Mouse (Mus musculus) gastrocnemius, postnatal 4 days (tissue): ENCODE data around the gene Arhgef3. TPM values are rescaled to one million over a fixed set of nuclear protein-coding genes. Genes with fewer than 3 reads are reported as not detected.

ENCODE experiments used
- DNase-seq, 2 experiments: peaks; one replicate each; pipeline ENCODE4 v3.0.0; 2021 to 2022; ENCODE audit warnings: low spot score in 2 of 2, mixed read lengths in 2 of 2
- long read RNA-seq, 2 experiments: library from polyadenylated mRNA; stranded (forward); transcript quantifications; one replicate each; pipeline ENCODE4 v2.0.0; 2021
- total RNA-seq, 2 experiments: library from RNA; stranded (reverse); gene quantifications; 2 replicates each; pipeline ENCODE4 v1.2.3; 2021

Arhgef3 gene
- 10 to 100 TPM; 24.8 to 25.1 TPM for total RNA-seq
- long read RNA-seq, experiment 1, transcript Arhgef3-201 (11 exons, 3,585 nt), result major isoform, 10 of 29 reads
- long read RNA-seq, experiment 1, partial matches to known transcripts, result 6 of 29 reads
- long read RNA-seq, experiment 1, other reads (novel, unspliced or antisense), result 9 of 29 reads
- long read RNA-seq, experiment 2, transcript Arhgef3-201 (11 exons, 3,585 nt), result major isoform, 8 of 30 reads
- long read RNA-seq, experiment 2, transcript Arhgef3-202 (10 exons, 3,618 nt), result minor isoform, 5 of 30 reads
- long read RNA-seq, experiment 2, partial matches to known transcripts, result 4 of 30 reads
- long read RNA-seq, experiment 2, other reads (novel, unspliced or antisense), result 13 of 30 reads

DNA sequence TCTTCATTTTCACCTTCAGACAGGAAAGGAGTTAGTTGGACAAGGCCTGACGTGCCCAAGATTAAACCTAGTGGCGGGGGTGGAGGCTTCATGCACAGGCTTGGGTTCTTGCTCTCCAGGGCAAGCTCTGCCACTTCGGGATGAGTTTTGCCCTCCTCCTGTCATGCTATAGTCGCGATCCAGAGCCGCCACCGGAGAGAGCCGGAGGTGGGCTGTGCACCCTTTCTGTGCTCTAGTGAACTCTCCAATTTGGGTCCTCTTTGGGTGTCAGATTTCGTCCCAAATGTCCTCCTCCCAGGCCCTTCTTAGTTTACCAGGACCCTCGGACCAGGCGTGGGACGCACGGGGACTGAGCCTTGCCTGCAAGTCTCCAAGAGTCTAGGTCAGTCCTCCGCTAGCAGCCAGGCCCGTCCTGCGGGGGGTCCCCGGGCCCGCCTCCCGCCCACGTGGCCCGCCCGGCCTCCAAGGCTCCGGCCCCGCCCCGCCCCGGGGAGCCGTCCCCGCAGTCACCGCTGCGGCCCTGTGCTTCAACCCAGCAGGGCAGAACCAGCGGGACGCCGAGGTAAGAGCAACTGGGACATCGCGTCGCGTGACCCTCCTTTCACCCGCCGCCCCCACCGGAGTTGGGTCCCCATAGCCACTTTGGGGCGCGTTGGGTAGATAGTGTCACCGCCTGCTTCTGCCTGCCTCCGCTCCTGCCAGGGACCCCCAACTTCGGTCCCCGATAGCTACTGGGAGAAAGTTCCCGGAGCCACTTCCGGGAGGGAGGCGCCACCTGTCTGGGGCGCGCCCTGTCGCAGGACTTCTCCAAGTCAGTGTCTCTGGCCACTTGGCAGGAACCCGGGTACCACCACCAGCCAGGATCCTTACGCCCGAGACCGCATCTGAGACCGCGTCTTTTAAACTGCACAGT lies at the start of gene Arhgef3:
TSS of gene Arhgef3 (plus strand) at position 538 of the 913 bp plus-strand sequence.
- DNase-seq, result peak; percentile 69 to 76

DNA sequence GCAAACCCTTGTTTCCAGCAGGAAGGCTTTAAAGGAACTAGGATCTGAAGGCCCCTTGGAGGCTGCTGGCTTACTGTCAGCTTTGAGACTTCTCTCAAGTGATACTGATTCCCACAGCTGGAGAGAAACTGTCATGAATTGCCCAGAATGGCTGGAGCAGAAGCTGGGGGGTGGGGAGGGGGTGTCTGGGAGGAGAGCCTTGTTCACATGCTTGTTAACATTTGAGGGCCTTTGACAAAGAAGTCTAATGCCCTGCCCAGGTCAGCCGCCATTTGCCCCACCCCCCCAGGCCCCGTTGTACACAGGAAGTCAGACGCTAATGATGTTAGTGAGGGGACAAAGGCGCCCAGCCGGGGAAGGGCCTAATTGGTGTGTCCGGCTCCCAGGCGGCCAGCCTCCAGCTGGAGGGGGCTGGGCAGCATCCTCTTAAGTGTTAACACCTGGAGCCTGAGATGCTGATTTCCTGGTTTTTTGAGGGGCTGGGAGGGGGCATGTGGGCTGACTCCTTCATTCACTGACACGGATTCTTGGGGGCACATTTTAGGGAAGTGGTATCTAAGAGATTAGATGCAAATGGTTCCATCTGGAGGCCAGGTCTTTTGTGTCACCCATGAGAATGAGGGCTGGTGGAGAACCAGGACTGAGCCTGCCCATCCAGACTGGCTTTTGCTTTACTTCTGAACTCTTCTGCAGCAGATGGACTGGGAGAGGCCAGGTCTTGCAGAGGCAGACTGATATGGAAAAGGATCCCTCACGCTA lies 48.3 kb upstream of the Arhgef3 start:
- DNase-seq, result peak in 1 of 2 experiments; percentile 42

DNA sequence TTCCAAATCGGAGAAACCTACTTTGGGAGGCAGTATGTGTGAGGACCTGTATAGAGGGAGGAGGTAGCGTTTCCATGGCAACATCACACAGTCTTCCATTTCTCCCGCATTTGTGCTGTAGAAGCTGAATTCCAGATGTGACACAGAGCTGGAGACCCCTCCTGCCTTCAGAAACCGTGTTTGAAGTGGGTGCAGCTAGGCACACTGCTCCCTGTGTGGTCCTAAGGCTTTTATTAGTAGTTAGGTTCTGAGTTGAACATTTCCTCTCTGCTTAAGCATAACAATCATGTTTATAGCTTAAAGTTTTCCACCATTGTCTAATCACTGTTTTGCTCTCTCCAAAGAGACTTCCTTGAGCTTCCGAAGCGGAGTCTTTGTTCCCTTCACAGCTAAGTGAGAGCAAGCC lies 46.8 kb upstream of the Arhgef3 start:
- no peak for DNase-seq

DNA sequence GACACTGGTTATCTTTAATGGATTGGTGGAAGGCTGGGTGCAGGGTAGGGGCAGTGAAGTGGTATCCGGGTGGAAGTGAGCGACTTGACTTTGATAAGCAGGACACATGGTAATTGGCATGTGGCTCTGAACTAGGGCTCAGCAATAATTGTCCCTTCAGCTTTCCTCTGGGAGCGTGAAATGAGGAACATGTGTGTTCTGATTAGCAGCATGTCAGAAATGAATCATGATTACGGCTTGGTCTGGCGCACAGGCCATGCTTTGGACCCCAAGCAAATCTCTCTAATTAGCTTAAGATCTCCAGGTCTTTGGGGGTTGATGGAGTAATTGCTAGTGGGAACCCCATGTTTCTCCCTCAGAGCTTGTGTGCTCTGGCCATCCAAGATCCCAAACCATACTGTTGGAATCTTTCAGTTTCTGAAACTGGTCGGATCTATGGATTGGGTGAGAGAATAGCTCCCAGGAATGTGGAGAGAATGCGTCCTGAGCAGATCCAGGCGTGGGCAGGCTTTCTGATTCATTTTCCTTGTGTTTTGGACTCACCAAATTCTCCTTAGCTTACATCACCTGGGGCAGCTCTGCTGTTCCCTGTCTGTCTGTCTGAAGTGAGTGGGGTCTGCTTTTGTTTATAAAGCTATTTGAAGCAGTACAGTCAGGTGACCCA lies 45.1 kb upstream of the Arhgef3 start:
- no peak for DNase-seq

DNA sequence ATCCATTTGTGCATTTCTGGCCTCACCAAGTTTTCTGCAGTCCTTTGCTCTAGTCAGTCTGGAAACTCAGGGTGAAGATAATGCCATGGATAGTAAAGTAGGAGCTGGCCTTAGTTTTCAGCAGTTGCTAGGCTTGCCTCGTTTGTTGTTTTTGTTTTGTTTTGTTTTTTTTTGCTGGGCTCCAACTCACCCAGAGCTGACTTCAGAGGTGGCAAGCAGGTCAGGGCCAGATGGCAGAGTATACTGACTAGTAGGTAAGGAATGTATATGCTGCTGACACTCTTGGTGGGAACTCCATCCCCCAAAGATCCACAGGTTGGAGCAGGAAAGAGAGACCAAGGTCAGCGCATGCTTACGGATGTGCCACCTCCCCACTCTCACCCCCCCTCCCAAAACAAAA lies 44.6 kb upstream of the Arhgef3 start:
- DNase-seq, result no peak

DNA sequence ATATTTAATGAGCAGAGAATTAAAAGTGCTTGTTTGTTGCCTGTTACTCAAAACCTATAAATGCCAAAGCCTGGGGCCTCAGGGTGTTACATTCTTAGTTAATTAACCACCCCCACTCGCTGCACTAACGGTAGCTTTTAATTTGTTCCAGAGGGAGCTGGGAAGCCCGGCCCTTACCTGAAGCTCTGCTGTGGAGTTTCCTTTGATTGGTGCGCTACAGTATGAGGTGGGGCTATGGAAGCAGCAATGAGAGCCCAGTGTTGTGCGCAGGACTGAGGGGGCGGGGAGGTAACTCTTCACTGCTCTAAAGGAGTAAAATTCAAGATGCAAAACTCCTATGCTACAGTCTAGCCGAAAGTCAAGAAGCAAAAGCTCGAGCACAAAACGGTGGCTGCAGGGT lies 43.9 kb upstream of the Arhgef3 start:
- DNase-seq, result no peak

DNA sequence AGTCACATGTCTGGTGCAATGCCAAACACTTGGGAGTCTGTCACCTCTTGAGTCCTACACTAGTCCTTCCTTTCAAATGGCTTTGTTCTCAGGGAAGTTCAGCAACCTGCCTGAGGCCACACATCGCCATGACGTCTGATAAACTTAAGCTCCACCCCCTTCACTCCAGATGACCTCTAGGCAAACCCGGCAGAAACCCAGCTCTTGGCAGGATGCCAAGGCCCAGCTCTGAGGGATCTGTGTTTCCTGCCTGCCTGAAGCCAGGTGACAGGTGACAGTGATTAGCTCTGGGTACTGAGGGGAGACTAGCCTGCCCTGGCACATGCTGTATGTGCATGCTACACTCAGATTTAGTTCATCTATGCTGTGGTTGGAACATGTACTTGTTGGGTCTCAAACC lies 42.7 kb upstream of the Arhgef3 start:
- DNase-seq, result no peak

DNA sequence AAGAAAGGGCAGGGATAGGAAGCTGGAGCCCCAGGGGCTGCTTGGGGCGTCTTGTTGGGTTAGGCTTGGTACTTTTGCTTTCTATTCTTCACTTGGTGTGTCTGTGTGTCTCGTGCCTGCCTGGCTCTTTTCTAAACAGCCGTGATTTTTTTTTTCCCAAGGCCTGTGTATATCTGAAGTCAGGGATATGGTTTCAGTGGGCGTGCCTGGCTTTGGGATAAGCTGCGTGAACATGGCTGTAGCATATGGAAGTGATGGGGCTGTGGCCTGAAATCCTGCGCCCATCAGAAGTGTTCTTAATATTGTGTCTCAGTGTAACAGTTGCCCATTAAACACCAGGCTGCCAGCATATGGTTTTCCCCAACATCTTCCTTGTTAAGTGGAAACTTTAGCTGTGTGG lies 39.6 kb upstream of the Arhgef3 start:
- no peak for DNase-seq

DNA sequence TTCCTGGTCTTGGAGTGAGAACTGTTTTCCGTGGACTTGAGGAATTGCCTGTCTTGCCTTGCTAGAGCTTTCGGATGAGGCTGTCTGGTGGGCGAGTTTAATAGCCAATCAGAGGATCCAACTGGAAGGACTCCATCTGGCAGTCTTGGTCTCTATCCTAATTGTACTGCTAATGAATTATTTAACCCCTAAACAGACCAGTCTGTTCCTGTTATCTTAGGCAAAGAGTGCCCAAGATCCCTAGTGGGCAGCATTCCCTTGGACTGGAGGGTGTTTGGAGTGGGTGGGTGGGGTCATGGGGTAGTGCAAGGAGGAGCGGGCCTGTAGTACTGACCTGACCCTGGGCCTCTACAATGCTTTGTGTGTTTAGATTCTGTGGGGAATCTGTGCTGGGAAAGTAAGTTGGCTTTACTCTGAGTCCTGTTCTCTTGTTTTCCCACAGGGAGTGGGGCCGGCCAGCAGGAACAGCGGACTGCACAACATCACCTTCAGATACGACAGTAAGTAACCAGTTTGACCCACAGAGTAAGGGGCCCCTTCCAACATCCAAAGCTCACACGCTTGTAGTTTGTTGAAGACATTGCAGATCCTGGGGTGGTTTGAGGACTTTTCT lies 38.7 kb upstream of the Arhgef3 start:
- no peak for DNase-seq

DNA sequence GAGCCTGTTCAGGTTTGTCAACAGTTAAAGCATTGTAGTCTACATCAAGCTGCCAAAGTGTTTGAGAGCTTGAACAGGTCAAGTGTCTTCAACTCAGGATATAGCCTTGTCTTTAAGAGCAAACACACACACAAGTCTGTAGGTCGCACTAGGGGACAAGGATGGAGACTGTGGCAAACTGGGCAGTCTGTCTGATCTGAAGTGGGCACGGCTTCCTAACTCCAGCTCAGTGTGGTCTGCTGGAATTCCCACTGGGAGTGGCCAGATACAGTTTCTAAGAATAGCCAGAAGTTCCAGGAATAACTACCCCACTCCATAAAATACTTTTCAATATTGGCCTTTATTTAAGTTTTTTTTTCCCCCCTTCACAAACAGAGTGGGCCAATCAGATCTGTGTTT lies 38.2 kb upstream of the Arhgef3 start:
- no peak for DNase-seq

DNA sequence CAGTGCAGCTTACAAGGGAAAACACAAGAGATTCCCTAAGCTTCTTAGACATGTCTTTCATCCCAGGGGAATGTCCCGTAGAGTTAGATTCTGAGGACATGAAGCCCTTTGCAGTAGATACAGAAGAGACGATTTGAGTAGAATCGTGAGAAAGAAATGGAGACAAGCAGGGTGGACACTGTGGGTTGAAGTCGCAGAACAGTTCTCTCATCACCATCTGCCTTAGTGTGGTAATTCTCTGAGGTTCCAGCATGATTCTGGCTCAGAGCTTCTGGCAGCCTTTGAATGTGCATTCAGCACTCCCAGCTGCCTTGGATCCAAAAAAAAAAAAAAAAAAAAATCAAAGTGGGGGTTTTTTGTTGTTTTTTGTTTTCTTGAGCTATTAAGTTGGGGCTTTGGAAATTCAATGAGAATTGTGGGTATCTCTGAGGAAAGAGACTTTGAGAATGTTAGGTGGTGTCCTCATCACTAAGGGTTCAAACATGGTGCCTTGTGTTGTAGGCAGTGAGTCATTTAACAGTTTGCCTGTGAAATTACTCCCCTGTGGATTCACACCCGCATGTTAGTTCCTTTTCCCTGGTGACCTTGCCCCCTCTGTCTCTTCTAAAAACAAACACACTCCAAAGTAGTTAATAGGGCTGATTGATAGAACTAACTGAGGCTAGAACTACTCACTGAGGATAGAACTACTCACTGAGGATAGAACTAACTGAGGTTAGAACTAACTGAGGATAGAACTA lies 33.0 kb upstream of the Arhgef3 start:
- DNase-seq, result no peak

DNA sequence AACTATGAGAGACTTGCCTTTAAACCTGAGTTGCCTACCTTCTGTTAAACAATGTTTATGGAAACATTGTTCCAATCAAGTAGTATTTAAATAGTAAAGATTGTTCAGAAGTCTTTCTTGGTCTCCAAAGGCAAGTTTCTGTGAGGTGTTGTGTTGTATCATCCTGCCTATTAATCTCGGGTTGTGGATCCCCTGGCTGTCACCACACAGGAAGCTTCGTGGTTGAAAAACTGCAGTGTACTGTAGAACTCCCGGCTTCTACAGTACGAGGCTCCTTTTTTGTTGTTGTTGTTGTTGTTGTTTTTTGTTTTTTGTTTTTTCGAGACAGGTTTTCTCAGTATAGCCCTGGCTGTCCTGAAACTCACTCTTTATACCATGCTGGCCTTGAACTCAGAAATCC lies 29.2 kb upstream of the Arhgef3 start:
- no peak for DNase-seq

DNA sequence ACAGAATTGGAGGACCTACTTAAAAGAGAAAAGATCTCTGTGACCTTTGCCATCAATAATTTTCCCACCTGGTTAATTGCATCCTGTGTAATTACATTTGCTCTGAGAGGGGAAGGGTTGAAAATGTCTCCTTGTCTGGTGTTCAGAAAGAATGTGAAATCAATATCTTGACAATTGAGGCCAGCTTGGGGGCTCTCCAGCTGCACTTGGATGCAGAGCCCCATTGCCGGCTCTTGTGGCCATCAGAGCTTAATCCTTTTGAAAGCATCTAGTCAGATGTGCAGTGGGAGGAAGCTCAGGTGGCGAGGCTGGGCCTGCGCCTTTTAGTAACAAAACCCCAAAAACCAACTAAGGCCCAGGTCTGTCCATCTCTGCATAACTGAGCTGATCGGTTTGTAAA lies 28.7 kb upstream of the Arhgef3 start:
- DNase-seq, result no peak

DNA sequence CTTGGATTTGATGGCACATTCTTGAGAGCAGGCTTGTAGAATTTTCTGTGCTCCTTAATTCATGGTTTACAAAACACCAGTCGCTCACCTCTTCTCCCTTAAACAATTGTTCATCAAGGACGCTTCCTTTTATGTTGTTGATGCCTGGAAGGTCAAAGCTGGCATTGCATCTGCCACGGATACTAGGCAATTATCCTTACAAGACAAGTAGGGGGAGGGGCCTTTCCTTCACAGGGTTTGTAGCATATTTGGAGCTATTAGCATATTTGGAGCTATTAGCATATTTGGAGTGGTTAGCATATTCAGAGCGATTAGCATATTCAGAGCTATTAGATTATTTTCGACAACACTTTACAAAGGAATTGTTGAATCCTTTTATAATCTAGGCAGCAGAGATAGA lies 20.5 kb upstream of the Arhgef3 start:
- DNase-seq, result no peak

DNA sequence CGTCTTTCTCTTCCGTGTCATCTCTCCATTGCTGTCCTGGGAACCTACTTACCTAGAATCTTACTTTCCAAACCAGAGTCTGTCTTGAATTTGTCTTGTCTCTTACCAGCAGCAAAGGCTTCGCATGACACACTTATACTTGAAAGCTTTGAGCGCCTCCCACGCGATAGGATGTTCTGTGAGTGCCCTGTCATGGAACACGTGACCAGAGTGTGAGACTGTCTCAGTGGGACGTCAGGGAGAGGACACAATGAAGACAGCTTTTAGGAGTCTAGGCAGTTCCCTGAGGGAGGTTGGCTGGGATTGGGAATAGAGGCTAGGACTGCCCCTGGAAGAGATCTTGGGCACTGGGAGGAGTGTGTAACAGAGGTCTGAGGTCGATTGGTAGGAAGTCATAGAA lies 18.6 kb upstream of the Arhgef3 start:
- DNase-seq, result no peak

DNA sequence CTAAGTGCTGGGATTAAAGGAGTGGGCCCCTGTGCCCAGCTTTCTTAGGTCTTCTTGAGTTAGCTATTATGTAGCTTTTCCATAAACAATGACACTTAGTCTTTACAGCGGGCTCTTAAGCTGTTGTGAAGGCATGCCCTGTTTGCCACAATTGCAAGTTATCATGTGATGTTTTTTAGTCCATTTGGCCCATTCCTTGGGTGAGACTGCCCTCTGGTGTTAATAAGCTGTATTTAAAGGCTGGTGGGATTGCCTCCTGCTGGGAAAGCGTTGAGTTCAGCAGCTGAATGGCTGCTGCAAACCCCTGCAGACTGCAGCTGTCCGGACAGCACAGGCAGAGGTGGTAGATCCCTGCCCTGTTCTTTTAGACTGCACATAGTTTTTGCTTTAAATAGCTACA lies 17.9 kb upstream of the Arhgef3 start:
- DNase-seq, result peak in 1 of 2 experiments; percentile 62

DNA sequence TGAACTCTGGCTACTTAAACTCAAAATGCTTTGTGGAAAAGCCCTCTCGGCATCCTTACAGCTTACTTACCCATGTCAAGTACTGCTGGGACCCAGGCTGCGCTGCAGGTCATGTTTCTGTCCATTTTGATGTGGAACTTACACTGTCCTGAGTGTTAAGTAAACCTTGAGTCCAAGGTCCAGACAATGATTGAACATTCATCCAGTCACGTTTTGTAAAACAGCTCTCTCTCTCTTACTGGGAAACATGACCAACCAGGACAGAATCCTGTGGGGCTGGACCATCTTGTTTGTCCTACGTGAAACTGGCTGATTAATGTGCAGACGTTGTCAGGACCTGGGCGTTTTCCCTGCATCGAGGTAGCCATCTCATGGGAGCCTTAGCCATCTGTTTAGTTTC lies 13.0 kb upstream of the Arhgef3 start:
- no peak for DNase-seq

DNA sequence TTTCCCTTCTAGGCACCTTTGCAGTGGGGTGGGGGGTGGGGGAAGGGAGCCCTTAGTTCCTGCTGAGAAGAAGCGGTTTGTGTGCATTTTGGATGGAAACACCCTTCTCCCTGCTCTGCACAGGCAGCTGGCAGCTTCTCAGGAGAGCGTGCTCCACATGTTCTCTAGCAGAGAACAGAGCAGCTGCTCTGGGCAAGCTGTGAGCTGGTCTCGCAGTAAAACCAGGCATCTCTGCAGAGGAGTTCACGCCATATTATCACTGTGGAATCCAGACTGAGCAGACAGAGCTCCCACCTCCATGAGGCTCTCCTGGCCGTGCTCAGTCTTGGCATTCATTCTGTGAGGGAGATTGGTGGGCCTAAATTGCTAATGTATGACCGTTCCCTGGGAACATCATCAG lies 12.0 kb upstream of the Arhgef3 start:
- DNase-seq, result no peak

DNA sequence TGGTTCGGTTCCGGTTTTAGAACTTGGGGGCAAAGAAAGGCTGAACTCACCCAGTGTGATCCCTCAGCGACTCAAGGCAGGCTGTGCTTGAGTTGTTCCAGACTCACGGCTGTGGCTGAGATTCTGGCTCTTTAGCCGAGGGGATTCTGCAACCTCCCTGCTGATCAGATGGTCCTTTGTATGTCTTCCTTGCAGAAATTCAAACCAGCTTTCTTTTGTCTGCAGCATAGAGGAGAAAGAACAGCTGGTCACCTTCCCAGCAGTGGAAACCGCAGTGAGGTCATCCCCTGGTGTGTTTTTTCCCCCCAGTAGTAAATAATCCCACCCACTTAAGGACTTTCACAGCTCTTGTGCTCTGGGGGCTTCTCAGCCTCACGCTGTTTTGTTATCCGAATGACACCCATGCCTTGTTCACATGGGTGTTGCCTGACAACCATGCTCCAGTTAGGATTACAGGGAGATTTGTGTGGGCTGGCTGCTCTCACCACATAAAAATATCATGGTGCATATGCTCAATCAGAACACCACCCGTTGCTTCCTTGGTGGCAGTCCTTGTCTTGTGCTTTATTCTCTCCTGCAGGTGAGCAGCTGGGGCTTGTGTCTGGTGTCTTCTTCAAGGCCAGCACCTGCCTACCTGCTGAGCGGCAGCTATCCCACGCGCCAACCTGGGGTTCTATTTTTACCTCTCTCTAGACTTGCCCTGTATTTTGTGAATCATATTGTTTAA lies 8.8 kb upstream of the Arhgef3 start:
- DNase-seq, result no peak
